Mouse (Mus musculus) intestine, embryonic 16.5 days (tissue): ENCODE data around the gene Bcl2l1. TPM values are rescaled to one million over a fixed set of nuclear protein-coding genes. Genes with fewer than 3 reads are reported as not detected.
A peak's percentile ranks its signal among the peaks of the same experiment; 100 is the strongest.

Experiments used
- ATAC-seq: fragments of 200-750 bp; cut with Nextera tagmentation; 2 replicates; pipeline ENCODE4 v1.8.0; 2017; ENCODE audit warnings: moderate TSS enrichment, moderate library complexity
- H3K27ac ChIP-seq: fragments of 300-500 bp; sonication (generic); 2 replicates; pipeline ENCODE4 v1.5.1; 2014; ENCODE audit warnings: mild to moderate bottlenecking, low read length
- H3K27me3 ChIP-seq: fragments of 300-500 bp; sonication (generic); replicated peaks from 2 replicates; pipeline ENCODE4 v1.6.1; 2014; ENCODE audit warnings: low read length, control low read depth, mixed read lengths; ENCODE audit not compliant: control insufficient read depth, insufficient read depth
- H3K36me3 ChIP-seq: fragments of 300-500 bp; sonication (generic); 2 replicates; pipeline ENCODE4 v1.6.1; 2014; ENCODE audit warnings: low read length, control low read depth; ENCODE audit not compliant: control insufficient read depth, insufficient read depth
- H3K4me1 ChIP-seq: fragments of 300-500 bp; sonication (generic); 2 replicates; pipeline ENCODE4 v1.6.1; 2014; ENCODE audit warnings: low read length, control low read depth, mixed read lengths; ENCODE audit not compliant: control insufficient read depth, insufficient read depth
- H3K4me2 ChIP-seq: fragments of 300-500 bp; sonication (generic); 2 replicates; pipeline ENCODE4 v1.6.1; 2014; ENCODE audit warnings: low read depth, low read length, control low read depth
- H3K4me3 ChIP-seq: fragments of 300-500 bp; sonication (generic); 2 replicates; pipeline ENCODE4 v1.5.1; 2014; ENCODE audit warnings: mild to moderate bottlenecking, low read length
- H3K9ac ChIP-seq: fragments of 300-500 bp; sonication (generic); 2 replicates; pipeline ENCODE4 v1.6.1; 2014; ENCODE audit warnings: low read depth, low read length
- H3K9me3 ChIP-seq: fragments of 300-500 bp; sonication (generic); 2 replicates; pipeline ENCODE4 v1.6.1; 2016; ENCODE audit warnings: low read length, control low read depth; ENCODE audit not compliant: control insufficient read depth
- WGBS: fragments of 180-500 bp; shearing (Covaris S2); extraction: QIAGEN DNeasy Blood & Tissue Kit; methylation state at CpG from one replicate; pipeline ENCODE4 v1.1.7; 2014; 5-methylcytosine and 5-hydroxymethylcytosine counted together
- polyA plus RNA-seq: library from polyadenylated mRNA; unstranded; fragments of >200 nt; fragmentation: Nextera tagmentation; extraction: Ambion mirVana; gene quantifications from 2 replicates; pipeline ENCODE4 v1.2.1, GENCODE M21; 2015

Gene Bcl2l1
- polyA plus RNA-seq, 1 experiment from 2014 or later, result 65.8 TPM

- 16% methylated on average over 3 of the region's 3 CpGs for WGBS
- no peak for ATAC-seq
- no peak overlapping the region for H3K27ac ChIP-seq
Measured at GRCm38 (mm10) chr2:152847057-152847814, 15.7 kb upstream of the Bcl2l1 start.

GRCm38 (mm10) chr2:152842741-152843140, 11.2 kb upstream of the Bcl2l1 start:
- H3K9me3 ChIP-seq, result no peaks in the 10 kb centered on the region
- H3K27ac ChIP-seq, result no peak overlapping the region
- ATAC-seq, result no peak
- H3K9ac ChIP-seq, result no peak overlapping the region
- H3K4me2 ChIP-seq, result no peak overlapping the region
- H3K27me3 ChIP-seq, result no peaks in the 10 kb centered on the region
- no peak overlapping the region for H3K4me3 ChIP-seq
- H3K36me3 ChIP-seq, result no peaks in the 10 kb centered on the region
- no peaks in the 10 kb centered on the region for H3K4me1 ChIP-seq
- WGBS, result 67% methylated on average over 3 of the region's 3 CpGs

More at GRCm38 (mm10) chr2:152847057-152847814, 15.7 kb upstream of the Bcl2l1 start:
- Histone ChIP-seq H3K36me3 (no peaks in the 10 kb centered on the region), H3K4me3 (peak overlapping the region; percentile 27), H3K4me1 (peaks cover 13% of the 10 kb centered on the region), H3K4me2 (peak overlapping the region; percentile 38; the same call in 1 of the 2 replicates), H3K9me3 (no peaks in the 10 kb centered on the region), H3K27me3 (no peaks in the 10 kb centered on the region), H3K9ac (no peak overlapping the region)

- Histone ChIP-seq H3K9me3 (no peaks in the 10 kb centered on the region), H3K27ac (no peak overlapping the region), H3K36me3 (no peaks in the 10 kb centered on the region), H3K27me3 (no peaks in the 10 kb centered on the region), H3K4me1 (no peaks in the 10 kb centered on the region), H3K4me3 (no peak overlapping the region), H3K4me2 (no peak overlapping the region), H3K9ac (no peak overlapping the region)
- no peak for ATAC-seq
- 82% methylated on average over 2 of the region's 2 CpGs for WGBS
Measured at GRCm38 (mm10) chr2:152839256-152839655, 7.7 kb upstream of the Bcl2l1 start.

- Histone ChIP-seq H3K4me3 (peak overlapping the region; percentile 82), H3K4me2 (peak overlapping the region; percentile 53), H3K36me3 (no peaks in the 10 kb centered on the region), H3K9me3 (no peaks in the 10 kb centered on the region), H3K27ac (peak overlapping the region; percentile 98), H3K27me3 (no peaks in the 10 kb centered on the region), H3K4me1 (peaks cover 44% of the 10 kb centered on the region), H3K9ac (peak overlapping the region; percentile 93)
- ATAC-seq, result peak; percentile 81
- WGBS, result 2% methylated on average over 31 of the region's 31 CpGs
Measured at GRCm38 (mm10) chr2:152830021-152830921, 1.3 kb downstream of the Bcl2l1 start.

- peaks cover 49% of the 10 kb centered on the region for H3K4me1 ChIP-seq
- H3K27ac ChIP-seq, result peak overlapping the region; percentile 98
- ATAC-seq, result no peak
- 57% methylated on average over 23 of the region's 23 CpGs for WGBS
- peak overlapping the region; percentile 53 for H3K4me2 ChIP-seq
- H3K9ac ChIP-seq, result peak overlapping the region; percentile 93
- H3K27me3 ChIP-seq, result no peaks in the 10 kb centered on the region
- no peaks in the 10 kb centered on the region for H3K9me3 ChIP-seq
- peak overlapping the region; percentile 82 for H3K4me3 ChIP-seq
- no peaks in the 10 kb centered on the region for H3K36me3 ChIP-seq
Measured at GRCm38 (mm10) chr2:152829367-152829881, 2.1 kb downstream of the Bcl2l1 start.

GRCm38 (mm10) chr2:152828532-152828931, 3.0 kb downstream of the Bcl2l1 start:
- Histone ChIP-seq H3K9ac (peak overlapping the region; percentile 22), H3K27ac (peak overlapping the region; percentile 84), H3K27me3 (no peaks in the 10 kb centered on the region), H3K36me3 (no peaks in the 10 kb centered on the region), H3K4me3 (peak overlapping the region; percentile 82), H3K4me1 (peaks cover 49% of the 10 kb centered on the region), H3K9me3 (no peaks in the 10 kb centered on the region), H3K4me2 (peak overlapping the region; percentile 53)
- 43% methylated on average over 1 of the region's 1 CpGs for WGBS
- ATAC-seq, result peak; percentile 19

- no peak for ATAC-seq
- no peaks in the 10 kb centered on the region for H3K27me3 ChIP-seq
- H3K36me3 ChIP-seq, result no peaks in the 10 kb centered on the region
- peak overlapping the region; percentile 53 for H3K4me2 ChIP-seq
- peak overlapping the region; percentile 84 for H3K27ac ChIP-seq
- whole genome bisulfite sequencing, result 59% methylated on average over 4 of the region's 4 CpGs
- H3K4me3 ChIP-seq, result peak overlapping the region; percentile 82
- peak overlapping the region; percentile 22 for H3K9ac ChIP-seq
- peaks cover 49% of the 10 kb centered on the region for H3K4me1 ChIP-seq
- no peaks in the 10 kb centered on the region for H3K9me3 ChIP-seq
Measured at GRCm38 (mm10) chr2:152828011-152828370, 3.5 kb downstream of the Bcl2l1 start.

GRCm38 (mm10) chr2:152827321-152828010, 4.1 kb downstream of the Bcl2l1 start:
- Histone ChIP-seq H3K4me3 (peak overlapping the region; percentile 82), H3K4me2 (peak overlapping the region; percentile 53), H3K9ac (peak overlapping the region; percentile 22), H3K4me1 (peaks cover 49% of the 10 kb centered on the region), H3K36me3 (no peaks in the 10 kb centered on the region), H3K27ac (peak overlapping the region; percentile 84), H3K9me3 (no peaks in the 10 kb centered on the region), H3K27me3 (no peaks in the 10 kb centered on the region)
- WGBS, result 52% methylated on average over 8 of the region's 8 CpGs
- ATAC-seq, result no peak

- H3K27me3 ChIP-seq, result no peaks in the 10 kb centered on the region
- 75% methylated on average over 3 of the region's 3 CpGs for WGBS
- H3K9ac ChIP-seq, result no peak overlapping the region
- H3K4me1 ChIP-seq, result peaks cover 59% of the 10 kb centered on the region
- no peak for ATAC-seq
- H3K9me3 ChIP-seq, result no peaks in the 10 kb centered on the region
- no peak overlapping the region for H3K27ac ChIP-seq
- no peak overlapping the region for H3K4me2 ChIP-seq
- no peak overlapping the region for H3K4me3 ChIP-seq
- no peaks in the 10 kb centered on the region for H3K36me3 ChIP-seq
Measured at GRCm38 (mm10) chr2:152826481-152826880, 5.0 kb downstream of the Bcl2l1 start.
